Mouse (Mus musculus) gastrocnemius, adult 2 months (tissue): ENCODE results near the gene Usp6nl. TPM values are rescaled to one million over a fixed set of nuclear protein-coding genes. Genes with fewer than 3 reads are reported as not detected.

ENCODE experiments used
- DNase-seq: peaks from one replicate; pipeline ENCODE4 v3.0.0; 2022
- H3K27ac ChIP-seq: fragments of 200-600 bp; 2 replicates; pipeline ENCODE4 v1.8.1; 2022; ENCODE audit warnings: mild to moderate bottlenecking
- H3K4me3 ChIP-seq: fragments of 200-600 bp; 2 replicates; pipeline ENCODE4 v1.8.1; 2022; ENCODE audit warnings: mild to moderate bottlenecking, moderate library complexity
- CTCF ChIP-seq: fragments of 200-600 bp; IDR thresholded peaks from 2 replicates; pipeline ENCODE4 v1.8.1; 2022; ENCODE audit warnings: antibody characterized with exemption, mild to moderate bottlenecking, moderate library complexity
- intact Hi-C: fragments of 180-260 bp; cut with DNase I; formaldehyde crosslinking; loops from one replicate; pipeline ENCODE4 v1.15.1; 2025
- total RNA-seq, 2 experiments: library from RNA; stranded (reverse); gene quantifications; 2 replicates each; pipeline ENCODE4 v1.2.3; 2021

Usp6nl gene
- total RNA-seq, 2 experiments from 2014 or later: 2.6 to 4.0 TPM

GRCm38 (mm10) chr2:6479620-6480019 lies 157.2 kb downstream of the Usp6nl start:
- Histone ChIP-seq H3K27ac (peak overlapping the region; percentile 87), H3K4me3 (no peak overlapping the region)
- no peak for TF ChIP-seq CTCF
- intact Hi-C loops: loop anchor here (10.0 kb wide), 1 partner anchor 65 kb away; no protein-coding TSS in a partner anchor
- DNase-seq: no peak

DNA sequence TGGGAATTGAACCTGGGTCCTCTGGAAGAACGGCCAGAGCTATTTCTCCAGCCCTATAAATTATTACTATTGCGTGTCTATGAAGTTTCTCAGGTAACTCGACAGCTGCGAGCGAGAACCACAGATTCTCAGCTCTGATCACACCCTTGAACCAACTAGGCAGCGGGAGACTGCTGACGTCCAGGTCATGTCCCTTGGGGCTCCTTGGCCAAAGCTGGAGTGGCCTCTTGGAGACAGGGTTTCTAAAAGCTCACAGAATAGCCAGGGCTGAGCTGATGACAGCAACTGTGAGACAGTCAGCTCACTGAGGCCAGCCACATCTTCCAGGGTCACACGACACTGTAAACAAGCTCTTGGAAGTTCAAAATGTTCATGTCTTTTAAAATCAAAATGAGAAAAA lies 159.5 kb downstream of the Usp6nl start:
- Histone ChIP-seq H3K4me3 (no peak overlapping the region), H3K27ac (no peak overlapping the region)
- TF ChIP-seq CTCF: no peak
- no peak for DNase-seq
- intact Hi-C loops: loop anchor here (10.0 kb wide), 1 partner anchor 63 kb away; no protein-coding TSS in a partner anchor

GRCm38 (mm10) chr2:6482411-6482810 lies 159.9 kb downstream of the Usp6nl start:
- no peak for DNase-seq
- peak overlapping the region; percentile 73; the same call in 1 of the 2 replicates for H3K27ac ChIP-seq
- intact Hi-C loops: loop anchor here (10.0 kb wide), 1 partner anchor 62 kb away; no protein-coding TSS in a partner anchor
- no peak for TF ChIP-seq CTCF
- no peak overlapping the region for H3K4me3 ChIP-seq

GRCm38 (mm10) chr2:6483081-6483992 lies 160.9 kb downstream of the Usp6nl start:
- Histone ChIP-seq H3K4me3 (no peak overlapping the region), H3K27ac (peak overlapping the region; percentile 73)
- TF ChIP-seq CTCF: no peak
- peak; percentile 70 for DNase-seq
- intact Hi-C loops: loop anchor here (10.0 kb wide), 1 partner anchor 61 kb away; no protein-coding TSS in a partner anchor

- Histone ChIP-seq H3K4me3 (no peak overlapping the region), H3K27ac (peak overlapping the region; percentile 73)
- no peak for TF ChIP-seq CTCF
- no peak for DNase-seq
- intact Hi-C loops: loop anchor here (10.0 kb wide), 1 partner anchor 61 kb away; no protein-coding TSS in a partner anchor
Observed at GRCm38 (mm10) chr2:6484179-6484578, 161.7 kb downstream of the Usp6nl start.

GRCm38 (mm10) chr2:6487566-6488488 lies 165.4 kb downstream of the Usp6nl start:
- H3K27ac ChIP-seq: no peak overlapping the region
- no peak overlapping the region for H3K4me3 ChIP-seq
- TF ChIP-seq CTCF: no peak
- no peak for DNase-seq
- intact Hi-C loops: loop anchor here (10.0 kb wide), 1 partner anchor 57 kb away; no protein-coding TSS in a partner anchor

- no peak for TF ChIP-seq CTCF
- DNase-seq: no peak
- Histone ChIP-seq H3K27ac (no peak overlapping the region), H3K4me3 (no peak overlapping the region)
- intact Hi-C loops: loop anchor here (10.0 kb wide), 1 partner anchor 56 kb away; no protein-coding TSS in a partner anchor
Observed at GRCm38 (mm10) chr2:6488489-6489056, 166.1 kb downstream of the Usp6nl start.

GRCm38 (mm10) chr2:6490076-6490475 lies 167.6 kb downstream of the Usp6nl start:
- Histone ChIP-seq H3K27ac (no peak overlapping the region), H3K4me3 (no peak overlapping the region)
- intact Hi-C loops: no loop called here
- no peak for DNase-seq
- TF ChIP-seq CTCF: no peak

- Histone ChIP-seq H3K27ac (no peak overlapping the region), H3K4me3 (no peak overlapping the region)
- no peak for DNase-seq
- TF ChIP-seq CTCF: peak; percentile 17; the same call in 1 of the 2 replicates
- intact Hi-C loops: no loop called here
Observed at GRCm38 (mm10) chr2:6490870-6491269, 168.4 kb downstream of the Usp6nl start.

- Histone ChIP-seq H3K27ac (no peak overlapping the region), H3K4me3 (no peak overlapping the region)
- no peak for DNase-seq
- TF ChIP-seq CTCF: no peak
- intact Hi-C loops: no loop called here
Observed at GRCm38 (mm10) chr2:6493886-6494285, 171.4 kb downstream of the Usp6nl start.

Other genes with a start within 250 kb of the Usp6nl start
- gene Proser2, start 192.5 kb upstream of the Usp6nl start, total RNA-seq: 1 to 10 TPM; 1.4 to 2.1 TPM
- 1 to 10 TPM; 5.3 to 6.5 TPM for gene Echdc3, start 109.6 kb upstream of the Usp6nl start, total RNA-seq